Mouse (Mus musculus) stomach, postnatal 0 days (tissue): ENCODE data around the gene Ndufb4.

Experiments used
- CTCF ChIP-seq: IDR thresholded peaks from 2 replicates; pipeline ENCODE4 v1.5.1; 2016; ENCODE audit warnings: antibody characterized with exemption, low read depth, mild to moderate bottlenecking, moderate library complexity
- EP300 ChIP-seq: optimal IDR thresholded peaks from 2 replicates; pipeline ENCODE3; 2016; ENCODE audit warnings: antibody characterized with exemption

DNA sequence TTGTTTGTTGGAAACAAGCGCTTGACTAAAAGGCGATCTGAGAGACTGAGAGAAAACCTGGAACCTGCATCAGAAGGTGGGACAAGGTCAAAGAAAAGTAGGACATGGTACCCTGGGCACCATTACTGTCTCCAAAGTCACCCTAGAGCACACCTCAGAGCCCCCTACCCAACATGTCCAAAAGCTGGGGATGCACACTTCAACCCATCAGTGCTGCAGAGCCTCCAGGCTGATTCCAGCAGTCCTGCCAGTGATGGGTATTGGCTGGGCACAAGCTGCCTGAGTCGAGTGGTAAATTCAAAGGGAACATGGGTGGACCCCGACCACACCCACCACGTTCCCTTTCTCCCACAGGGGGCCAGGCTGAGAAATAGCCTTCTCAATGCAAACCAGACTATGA is 21.1 kb upstream of the Ndufb4 start:
- TF ChIP-seq CTCF (no peak), EP300 (no peak)
